In the genomic region with DNA sequence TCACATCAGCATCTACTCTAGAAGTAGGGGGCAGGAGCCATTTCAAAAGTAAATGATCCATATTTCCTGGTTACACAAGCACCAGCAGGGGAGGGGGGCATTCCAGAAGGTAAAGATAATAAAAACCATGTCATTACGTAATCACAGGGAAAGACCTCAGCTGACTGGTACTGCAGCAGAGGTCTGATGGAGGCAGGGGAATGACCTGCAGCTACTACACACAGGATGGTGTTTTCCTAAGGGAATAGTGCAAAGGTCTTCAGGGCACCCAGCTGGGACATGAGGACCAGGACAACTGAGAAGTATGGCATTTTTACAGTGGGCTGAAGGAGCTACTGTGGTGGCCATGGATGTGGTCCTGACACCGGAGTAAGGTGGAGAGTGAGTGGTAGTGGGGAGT, we compare ENCODE assay signal across 23 mouse cellular contexts.
"Had no signal": no experiment of that assay in that cellular context is flagged by ENCODE, and none has a peak within 500 bp of the region (broad histone marks: within the 10 kb centered on the region; RNA-seq: fewer than 3 reads in every experiment).

No protein-coding gene starts in this region.

- H3K27me3 ChIP-seq: liver, embryonic 15.5 days; lung, embryonic 15.5 days; midbrain, embryonic 12.5 days had no signal

- DNase-seq: lung, adult 2 months; lung, postnatal 14 days; lung, postnatal 36 days; midbrain, embryonic 14.5 days; retina, postnatal 1 day; right cerebral cortex, adult 18-20 months; right cerebral cortex, postnatal 25 days; right cerebral cortex, postnatal 4 days; spleen, adult 18-20 months; thymus, adult 18-20 months; thymus, postnatal 14 days; thymus, postnatal 36 days had no signal

- H3K36me3 ChIP-seq: liver, embryonic 15.5 days; lung, embryonic 15.5 days; midbrain, embryonic 10.5 days; midbrain, embryonic 12.5 days; neural tube, embryonic 13.5 days; neural tube, embryonic 15.5 days had no signal

- ATAC-seq: lung, postnatal 0 days; midbrain, embryonic 16.5 days had no signal

- H3K9me3 ChIP-seq: liver, embryonic 15.5 days; lung, embryonic 15.5 days; megakaryocyte, embryonic 14.5 days; midbrain, embryonic 10.5 days; midbrain, embryonic 12.5 days; neural tube, embryonic 13.5 days; neural tube, embryonic 15.5 days had no signal

- H3K27ac ChIP-seq: liver, embryonic 15.5 days; lung, embryonic 15.5 days; macrophage; midbrain, embryonic 10.5 days; midbrain, embryonic 12.5 days; neural tube, embryonic 13.5 days; neural tube, embryonic 15.5 days had no signal

- H3K9ac ChIP-seq: liver, embryonic 15.5 days; lung, embryonic 15.5 days; midbrain, embryonic 12.5 days; neural tube, embryonic 13.5 days; neural tube, embryonic 15.5 days had no signal

- H3K4me2 ChIP-seq: liver, embryonic 15.5 days; lung, embryonic 15.5 days; midbrain, embryonic 12.5 days; neural tube, embryonic 13.5 days; neural tube, embryonic 15.5 days had no signal

- H3K4me3 ChIP-seq: liver, embryonic 15.5 days; lung, embryonic 15.5 days; megakaryocyte, embryonic 14.5 days; midbrain, embryonic 10.5 days; midbrain, embryonic 12.5 days; myocyte; neural tube, embryonic 13.5 days; neural tube, embryonic 15.5 days had no signal

- H3K4me1 ChIP-seq: liver, embryonic 15.5 days; lung, embryonic 15.5 days; megakaryocyte, embryonic 14.5 days; neural tube, embryonic 15.5 days had no signal
